Mouse (Mus musculus): ENCODE data around the gene Myl6.

GRCm38 (mm10) chr10:128505974-128506373 is 12.0 kb upstream of the Myl6 start:
- TF ChIP-seq FLI1 (IDR thresholded peaks at IDR 0.05; ENCODE audit: low read length) (no peak), GATA1 (IDR thresholded peaks at IDR 0.05; ENCODE audit: borderline replicate concordance, low read length) (no peak)
